Mouse (Mus musculus): ENCODE results near the gene Neu3.

Neu3 gene

DNA sequence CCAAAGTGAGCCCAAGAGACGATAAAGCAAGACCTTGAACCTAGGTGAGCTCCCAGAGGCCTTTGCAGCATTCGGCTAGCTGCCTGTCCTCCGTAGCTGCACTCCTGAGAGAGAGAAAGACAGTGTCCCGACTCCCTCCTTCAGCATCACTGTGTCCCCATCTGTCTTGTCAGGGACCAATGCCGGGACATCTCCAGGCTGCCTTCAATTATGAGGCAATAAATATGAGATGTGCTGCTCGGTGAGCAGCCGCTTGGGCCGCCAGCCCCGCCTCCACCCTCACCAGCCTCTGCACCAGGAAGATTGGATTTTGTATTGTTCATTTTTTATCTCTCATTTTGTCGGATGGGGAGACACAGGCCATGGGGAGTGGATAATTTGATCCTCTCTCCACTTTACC lies 37.4 kb downstream of the Neu3 start:
- DNase-seq = no peak

DNA sequence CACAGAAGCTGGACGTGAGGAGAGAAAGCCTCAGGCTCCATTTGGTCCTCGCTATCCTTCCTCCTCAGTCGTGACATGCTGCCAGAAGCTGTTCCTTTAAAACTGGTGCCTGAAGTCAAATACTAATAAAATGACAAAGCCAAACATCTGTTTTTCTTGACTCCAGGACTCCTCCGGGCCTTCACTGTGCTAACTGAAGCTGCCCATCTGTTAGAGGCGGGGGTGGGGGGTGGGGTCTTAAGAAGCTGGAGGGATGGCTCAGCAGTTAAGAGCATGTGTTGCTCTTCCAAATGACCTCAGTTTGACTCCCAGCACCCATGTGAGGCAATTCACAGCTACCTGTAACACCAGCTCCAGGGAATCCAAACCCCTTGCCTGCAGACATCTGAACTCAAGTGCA lies 39.7 kb downstream of the Neu3 start:
- no peak for DNase-seq

DNA sequence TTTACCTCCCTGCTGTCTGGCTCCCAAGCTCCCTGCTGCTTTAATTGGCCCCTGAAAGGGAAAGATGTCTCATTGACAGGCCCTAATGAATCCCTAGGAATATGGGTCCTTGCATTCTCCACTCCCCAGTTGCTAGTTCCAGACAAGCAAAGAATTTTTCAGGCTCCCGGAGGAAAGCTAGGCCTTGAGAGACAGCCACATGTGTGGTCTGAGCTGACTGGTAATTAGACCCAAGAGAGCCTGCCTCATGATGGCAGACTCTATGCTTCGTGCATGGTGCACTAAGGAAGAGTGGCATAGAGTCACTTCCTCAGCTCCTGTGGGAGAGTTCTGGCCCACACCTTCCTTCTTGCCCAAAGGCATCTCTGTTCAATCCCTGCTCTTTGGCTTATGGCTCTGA lies 40.3 kb downstream of the Neu3 start:
- no peak for DNase-seq

DNA sequence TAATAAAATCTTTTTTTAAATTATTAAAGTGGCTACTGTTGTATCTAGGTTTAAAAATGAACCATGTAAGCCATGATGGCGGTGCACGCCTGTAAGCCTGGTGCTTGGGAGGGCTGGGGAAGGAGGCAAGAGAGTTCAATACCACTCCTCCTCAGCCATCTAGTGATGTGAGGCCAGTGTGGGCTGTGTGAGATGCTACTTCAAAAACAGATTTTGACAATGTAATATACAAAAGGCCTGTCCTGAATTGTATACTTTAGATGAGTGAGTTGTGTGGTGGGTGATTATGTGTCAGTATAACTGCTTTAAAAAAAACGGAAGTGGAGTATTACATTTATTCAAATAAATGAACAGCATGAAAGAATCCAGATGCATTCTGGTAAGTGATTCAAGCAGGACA lies 41.4 kb downstream of the Neu3 start:
- no peak for DNase-seq

DNA sequence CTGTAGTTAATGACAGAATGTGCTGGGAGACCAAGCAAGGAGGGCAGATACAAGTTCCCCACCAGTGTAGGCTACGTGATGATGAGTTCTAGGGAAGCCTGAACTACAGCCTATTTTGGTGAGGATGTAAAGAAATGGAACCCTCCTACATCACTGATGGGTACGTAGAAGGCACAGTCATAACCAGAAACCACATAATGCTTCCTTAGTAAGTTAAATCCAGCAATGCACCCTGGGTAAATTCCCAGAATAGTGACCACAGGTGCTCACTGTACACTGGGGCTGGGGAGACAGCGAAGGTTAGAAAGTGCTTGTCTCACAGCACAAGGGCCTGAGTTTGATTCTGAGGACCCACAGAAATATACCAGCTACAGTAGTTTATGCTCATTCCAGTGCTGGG lies 42.7 kb downstream of the Neu3 start:
- no peak for DNase-seq

DNA sequence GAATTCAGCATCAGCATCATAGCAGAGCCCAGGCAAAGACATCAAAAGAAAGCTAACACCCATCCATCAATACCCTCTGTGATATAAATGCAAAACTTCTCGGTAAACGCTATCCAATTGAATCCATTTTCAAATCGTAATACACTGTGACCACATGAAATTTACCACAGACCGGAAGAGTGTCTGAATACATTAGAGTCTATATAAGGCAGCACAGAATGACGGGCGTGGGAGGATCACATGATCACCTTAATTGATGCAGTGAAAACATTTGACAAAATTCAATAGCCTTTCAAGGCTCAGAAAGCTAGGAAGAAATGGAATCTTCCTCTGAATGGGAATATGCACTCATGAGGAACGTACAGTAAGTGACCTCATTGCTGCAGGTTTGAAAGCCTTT lies 44.8 kb downstream of the Neu3 start:
- DNase-seq = no peak

DNA sequence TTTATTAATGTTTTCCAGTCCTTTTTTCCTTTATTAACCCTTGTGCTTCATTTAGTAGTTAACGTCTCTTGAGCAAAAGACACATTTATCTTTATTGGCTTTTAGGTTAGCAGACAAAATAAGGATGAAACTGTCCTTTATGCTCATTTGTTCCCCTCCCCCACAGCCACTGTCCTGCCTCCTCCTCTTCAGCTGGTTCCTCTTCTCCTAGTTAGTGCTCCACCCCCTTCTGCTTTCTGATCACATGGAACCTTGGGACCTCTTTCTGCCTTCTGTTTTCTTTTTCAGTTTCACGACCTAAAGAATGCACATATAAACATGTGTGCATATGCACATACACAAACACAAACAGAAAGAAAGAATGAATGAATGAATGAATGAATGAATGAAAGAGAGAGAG lies 46.3 kb downstream of the Neu3 start:
- no peak for DNase-seq

DNA sequence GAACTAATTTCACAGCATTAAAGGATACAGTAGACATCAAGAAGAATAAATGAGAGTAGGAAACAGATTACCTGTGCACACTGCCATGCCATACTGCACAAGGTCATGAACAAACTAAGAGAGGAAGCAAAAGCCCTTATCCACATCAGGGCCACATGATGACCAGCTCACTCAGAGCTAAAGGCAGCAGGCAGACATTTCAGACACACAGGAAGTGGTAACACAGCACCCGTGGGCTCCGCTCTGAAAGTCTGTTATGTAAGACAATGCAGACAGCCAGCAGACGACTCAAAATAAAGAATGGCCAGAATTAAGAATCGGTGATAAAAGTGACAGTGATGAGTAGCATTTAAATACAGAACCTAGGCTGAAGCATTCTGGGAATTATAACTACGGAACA lies 46.8 kb downstream of the Neu3 start:
- no peak for DNase-seq

DNA sequence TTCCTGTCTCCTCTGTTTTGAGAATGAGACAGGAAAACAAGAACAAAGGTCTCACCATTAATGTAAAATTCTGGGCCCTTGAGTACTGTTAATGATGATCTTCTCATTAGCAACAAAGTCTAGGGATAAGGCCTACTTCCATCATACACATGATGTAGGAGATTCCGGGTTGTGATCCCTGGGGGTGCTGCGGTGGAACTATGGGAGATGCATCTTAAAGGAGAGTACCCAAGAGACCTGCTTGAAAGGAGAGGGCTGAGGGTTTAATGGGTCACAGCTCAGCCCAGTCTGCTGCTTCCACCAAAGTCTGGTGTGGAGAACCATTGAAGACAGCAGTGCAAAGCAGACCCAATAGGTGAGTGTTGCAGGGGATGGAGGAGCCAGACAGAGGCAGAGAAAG lies 65.0 kb downstream of the Neu3 start, which contains the start of gene Olfr521:
Olfr521 (plus strand) TSS at position 301 of the 400 bp plus-strand sequence.
- no peak for DNase-seq

All from cerebellum, postnatal 25 days (tissue).